Mouse (Mus musculus) v-Abl transformed pro-B cells (cell line): Measurements from ENCODE around the gene Prtn3.

Experiments used
- in situ Hi-C, 2 experiments: fragments of 400-800 bp; cut with MboI; formaldehyde crosslinking; loops; one replicate each; pipeline ENCODE4 v1.15.1; 2025; ENCODE audit not compliant: unreplicated experiment in 2 of 2

Gene Prtn3

DNA sequence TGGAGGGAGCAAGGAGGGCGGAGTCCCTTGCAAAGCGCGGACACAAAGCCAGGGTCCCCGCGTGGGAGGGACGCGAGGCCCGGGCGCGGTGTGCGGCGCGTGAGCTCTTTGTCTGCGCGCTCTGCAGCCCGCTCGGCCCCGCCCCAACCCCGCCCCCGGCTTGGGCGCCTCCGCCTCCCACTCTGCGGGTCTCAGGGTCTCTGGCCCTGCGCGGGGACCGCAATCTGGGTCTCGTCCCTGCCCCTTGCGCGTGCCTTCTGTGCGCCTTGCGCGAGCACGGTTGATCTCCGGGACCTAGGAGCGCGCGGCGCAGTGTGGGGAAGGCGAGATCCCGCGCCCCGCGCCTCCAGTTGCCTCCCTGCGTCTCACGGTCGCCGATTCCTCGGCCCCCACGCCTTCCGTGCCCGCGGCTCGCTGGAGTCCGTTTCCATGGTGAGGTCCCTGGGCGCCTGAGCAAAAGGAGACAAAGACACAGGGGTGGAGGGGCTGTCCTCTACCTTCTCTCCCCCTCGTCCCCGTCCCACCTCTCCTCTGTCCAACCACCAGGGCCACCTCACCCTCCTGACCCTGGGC lies at the start of gene Prtn3, which contains the start of gene Plppr3:
Prtn3 (plus strand) TSS at position 187 of the 573 bp plus-strand sequence.
Plppr3 (minus strand) TSS at position 345 of the 573 bp plus-strand sequence.
- in situ Hi-C loops = no loop called here

GRCm38 (mm10) chr10:79831583-79831982 lies 42.7 kb upstream of the Prtn3 start:
- in situ Hi-C loops = loop anchor here (5.0 to 10.0 kb wide), 5 partner anchors 51 to 126 kb away; partner anchors contain the start of genes R3hdm4 (in 2 of the 2) and Cfd (in 1 of the 2)

DNA sequence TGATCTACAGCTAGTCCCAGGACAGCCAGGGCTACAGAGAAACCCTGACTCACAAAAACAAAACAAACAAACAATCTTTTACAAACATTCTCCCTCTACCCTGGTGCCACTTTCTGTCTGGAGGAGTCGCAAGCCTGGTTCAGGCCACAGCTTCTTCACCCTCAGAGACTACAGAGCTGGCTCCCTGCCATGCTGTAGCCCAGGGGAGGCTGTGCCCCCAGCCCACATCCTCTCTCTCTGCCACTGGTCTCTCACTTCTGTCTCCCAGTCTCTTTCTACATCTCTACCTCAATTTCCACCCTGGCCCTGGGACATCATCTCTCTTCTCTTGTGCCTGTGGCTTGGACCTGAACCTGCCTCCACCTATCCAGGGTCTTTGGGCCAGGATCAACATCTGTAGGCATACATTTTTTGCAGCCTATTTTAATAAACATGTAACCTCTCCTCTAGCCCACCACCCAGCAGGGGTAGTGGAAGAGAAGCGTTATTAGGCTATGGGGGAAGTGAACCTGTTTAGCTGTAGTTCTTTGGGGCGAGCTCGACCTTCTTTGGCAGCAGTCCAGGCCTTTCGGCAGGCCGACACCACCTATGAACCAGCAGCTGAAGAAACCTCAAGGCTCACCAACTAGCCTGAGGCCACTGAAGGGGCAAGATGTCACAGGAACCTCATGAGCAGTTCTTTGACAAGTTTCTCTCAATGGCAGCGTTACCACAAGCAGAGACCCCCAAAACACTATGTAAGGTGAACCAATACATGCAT lies 42.1 kb upstream of the Prtn3 start:
- in situ Hi-C loops = loop anchor here (5.0 to 10.0 kb wide), 5 partner anchors 50 to 125 kb away; partner anchors contain the start of genes R3hdm4 (in 2 of the 2) and Cfd (in 1 of the 2)

DNA sequence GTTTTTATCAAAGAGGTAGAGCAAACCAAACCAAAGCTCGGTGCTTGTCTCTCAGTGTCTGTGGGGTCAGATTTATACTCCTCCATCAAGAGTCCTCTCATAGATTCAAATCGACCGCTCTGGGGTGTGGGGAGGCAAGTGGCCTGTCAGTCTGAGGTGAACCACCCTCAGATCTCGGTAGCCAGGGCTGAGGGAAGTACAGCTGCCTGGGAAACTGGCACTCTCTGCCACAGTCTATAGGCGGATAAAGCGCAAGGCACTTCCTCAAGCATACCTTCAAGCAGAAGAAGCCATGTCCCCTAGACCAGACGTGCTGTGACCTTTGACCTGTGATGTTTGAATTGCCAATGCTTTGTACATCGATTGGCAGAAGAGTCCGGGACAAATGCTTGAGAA lies 41.5 kb upstream of the Prtn3 start:
- in situ Hi-C loops = loop anchor here (5.0 to 10.0 kb wide), 5 partner anchors 50 to 125 kb away; partner anchors contain the start of genes R3hdm4 (in 2 of the 2) and Cfd (in 1 of the 2)

DNA sequence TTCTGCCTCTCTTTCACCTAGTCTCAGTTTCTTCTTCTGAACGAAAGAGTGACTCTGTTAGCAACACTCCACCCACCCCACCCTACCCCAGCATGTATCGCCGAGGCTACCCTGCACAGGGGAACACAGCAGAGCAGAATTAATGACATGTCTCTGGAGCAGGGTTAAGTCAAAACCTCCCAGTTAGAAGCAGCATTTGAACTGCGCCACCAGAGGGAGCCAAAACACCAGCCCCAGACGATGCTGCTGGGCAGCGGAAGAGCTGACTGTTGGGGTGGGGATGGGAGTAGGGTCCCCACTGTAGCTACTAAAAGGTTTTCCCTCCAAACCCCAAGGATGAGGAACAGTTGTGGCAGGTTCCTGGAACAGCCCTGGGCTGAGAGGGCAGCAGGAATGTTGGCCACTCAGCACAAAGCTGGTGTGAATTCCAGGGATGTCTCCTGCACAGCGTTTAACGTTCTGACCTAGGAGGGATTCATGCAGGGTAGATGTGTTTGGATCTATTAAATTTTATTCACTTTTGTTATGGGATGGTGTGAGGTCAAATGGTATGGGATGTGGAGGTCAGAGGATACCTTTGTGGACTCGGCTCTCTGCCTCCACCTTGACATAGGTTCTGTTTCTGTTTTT lies 39.4 kb upstream of the Prtn3 start:
- in situ Hi-C loops = loop anchor here (5.0 to 10.0 kb wide), 5 partner anchors 47 to 122 kb away; partner anchors contain the start of genes R3hdm4 (in 2 of the 2) and Cfd (in 1 of the 2)

DNA sequence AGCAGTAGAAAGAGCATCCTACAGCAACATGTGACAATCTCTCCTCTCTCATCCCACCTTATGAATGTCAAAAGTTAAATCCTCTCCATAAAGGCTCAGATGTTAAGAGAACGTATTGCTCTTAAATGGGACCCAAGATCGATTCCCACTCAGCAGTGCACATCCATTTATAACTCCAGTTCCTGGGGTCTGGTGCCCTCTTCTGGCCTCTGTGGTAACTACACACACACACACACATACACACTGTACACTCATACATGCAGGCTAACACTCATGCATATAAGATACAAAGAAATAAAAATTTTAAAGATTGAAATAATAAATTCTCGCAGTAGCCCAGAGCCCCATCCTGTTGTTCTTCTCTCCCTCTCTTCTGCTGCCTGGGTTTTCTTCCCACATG lies 37.4 kb upstream of the Prtn3 start:
- in situ Hi-C loops = loop anchor here in 1 of 2 experiments (10.0 kb wide), 1 partner anchor 58 kb away; the partner anchor contains the start of gene Cfd

- in situ Hi-C loops = loop anchor here in 1 of 2 experiments (10.0 kb wide), 1 partner anchor 57 kb away; the partner anchor contains the start of gene Cfd
Observed at GRCm38 (mm10) chr10:79838151-79838550, 36.1 kb upstream of the Prtn3 start.

DNA sequence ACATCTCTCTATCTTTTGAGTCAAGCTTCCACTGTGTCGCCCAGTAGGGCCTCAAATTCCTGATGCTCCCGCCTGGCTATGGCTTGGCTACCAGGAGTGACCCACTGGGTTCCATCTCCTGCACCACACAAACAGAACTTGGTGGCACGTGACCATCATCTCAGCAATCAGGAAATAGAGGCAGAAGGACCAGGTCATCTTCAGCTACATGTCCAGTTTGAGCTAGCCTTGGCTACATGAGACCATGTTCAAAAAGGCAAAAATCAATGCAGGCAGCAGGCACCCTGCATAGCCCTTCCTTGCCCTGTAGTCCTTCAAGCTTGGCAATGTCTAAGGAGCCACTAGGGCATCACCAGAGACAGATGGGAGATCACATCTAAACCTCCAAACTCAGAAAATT lies 34.2 kb upstream of the Prtn3 start:
- in situ Hi-C loops = no loop called here

DNA sequence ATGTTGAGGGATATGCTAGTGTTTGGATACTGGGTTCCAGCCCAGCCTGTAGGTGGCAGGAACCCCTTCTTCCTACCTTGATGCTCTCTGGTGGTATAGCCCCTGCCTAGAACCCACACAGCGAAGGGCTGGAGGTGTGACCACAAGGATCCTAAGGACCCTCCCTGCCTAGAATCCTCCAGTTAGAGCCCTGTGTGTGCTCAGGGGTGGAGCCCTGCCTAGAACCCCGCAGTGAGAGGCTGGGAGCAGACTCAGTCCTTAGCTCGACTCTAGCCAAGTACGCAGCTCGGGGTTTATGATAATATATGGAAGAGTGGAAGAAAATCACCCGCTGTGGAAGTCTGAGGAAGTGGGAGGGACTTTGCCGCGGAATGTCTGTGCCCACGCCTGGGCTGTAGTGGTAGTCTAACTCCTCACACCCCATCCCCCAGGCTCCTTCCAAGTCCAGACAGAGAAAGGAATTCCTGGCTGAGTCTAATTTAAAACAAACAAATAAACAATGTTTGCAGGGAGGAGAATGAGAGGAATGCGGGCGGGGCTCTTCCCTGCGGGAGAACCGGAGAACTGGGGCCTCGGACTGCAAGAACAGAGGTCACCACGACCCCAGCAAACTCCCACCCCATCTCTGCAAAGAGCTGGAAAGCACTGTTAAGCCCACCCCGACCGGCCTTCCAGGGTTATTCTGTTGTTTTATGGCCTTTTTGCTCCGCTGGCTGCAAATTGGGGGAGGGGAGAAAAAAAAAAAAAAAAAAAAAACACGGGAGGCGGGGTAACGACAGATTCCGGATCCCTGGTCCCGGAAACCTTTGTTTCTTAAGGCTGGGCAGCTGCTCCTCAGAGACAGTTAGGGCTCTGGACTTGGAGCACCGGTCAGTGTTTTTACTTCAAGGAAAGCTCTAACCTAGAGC lies 33.4 kb upstream of the Prtn3 start:
- in situ Hi-C loops = no loop called here

GRCm38 (mm10) chr10:79842322-79842721 lies 32.0 kb upstream of the Prtn3 start:
- in situ Hi-C loops = no loop called here

GRCm38 (mm10) chr10:79843476-79843875 lies 30.8 kb upstream of the Prtn3 start:
- in situ Hi-C loops = no loop called here

GRCm38 (mm10) chr10:79846553-79846952 lies 27.7 kb upstream of the Prtn3 start:
- in situ Hi-C loops = no loop called here

- in situ Hi-C loops = loop anchor here in 1 of 2 experiments (10.0 kb wide), 1 partner anchor 295 kb away; the partner anchor contains the start of genes Cbarp and Midn
Observed at GRCm38 (mm10) chr10:79849941-79850628, 24.2 kb upstream of the Prtn3 start.

- in situ Hi-C loops = loop anchor here in 1 of 2 experiments (10.0 kb wide), 1 partner anchor 293 kb away; the partner anchor contains the start of genes Cbarp and Midn
Observed at GRCm38 (mm10) chr10:79851653-79852052, 22.6 kb upstream of the Prtn3 start.

GRCm38 (mm10) chr10:79852107-79852789 lies 22.0 kb upstream of the Prtn3 start:
- in situ Hi-C loops = loop anchor here in 1 of 2 experiments (10.0 kb wide), 1 partner anchor 293 kb away; the partner anchor contains the start of genes Cbarp and Midn

DNA sequence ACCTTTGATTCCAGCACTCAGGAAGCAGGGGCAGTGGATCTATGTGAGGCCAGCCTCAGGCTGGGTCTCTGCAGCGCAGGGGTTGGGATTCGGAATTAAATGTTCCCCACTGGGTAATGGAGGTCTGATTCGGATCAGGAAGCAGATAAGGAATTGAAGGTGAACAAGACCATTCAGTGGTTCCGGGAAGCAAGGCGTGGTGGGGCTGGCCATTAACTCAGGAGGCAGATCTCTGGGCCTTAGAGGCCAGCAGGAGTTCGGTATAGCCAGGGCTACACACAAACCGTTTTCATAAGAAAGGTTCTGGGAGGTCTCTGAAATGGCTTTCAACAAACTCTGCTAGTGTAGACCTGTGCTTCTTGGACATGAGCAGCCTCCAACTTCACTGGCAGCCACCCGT lies 21.4 kb upstream of the Prtn3 start:
- in situ Hi-C loops = loop anchor here in 1 of 2 experiments (10.0 kb wide), 1 partner anchor 292 kb away; the partner anchor contains the start of genes Cbarp and Midn

DNA sequence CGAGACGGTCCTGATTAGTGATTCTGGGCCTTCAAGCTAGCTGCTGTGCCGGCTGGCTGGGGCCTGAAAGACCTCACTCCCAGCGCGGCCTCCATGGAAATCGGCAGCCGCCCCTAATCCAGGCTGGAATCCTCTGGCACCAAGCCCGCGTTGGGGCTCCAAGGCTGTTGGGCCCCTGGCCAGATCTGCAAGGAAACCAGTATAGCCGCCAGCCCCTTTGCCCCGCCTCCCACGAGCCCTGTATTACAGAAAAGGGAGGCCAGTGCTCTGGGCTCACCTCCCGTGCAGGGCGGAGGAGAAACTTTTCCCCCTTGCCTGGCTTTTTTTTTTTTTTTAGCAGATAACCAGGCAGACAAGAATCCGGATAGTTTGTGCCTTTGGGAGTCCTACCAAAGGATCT lies 20.9 kb upstream of the Prtn3 start:
- in situ Hi-C loops = loop anchor here in 1 of 2 experiments (10.0 kb wide), 1 partner anchor 291 kb away; the partner anchor contains the start of genes Cbarp and Midn
